Mouse (Mus musculus) embryonic facial prominence, embryonic 10.5 days (tissue): Measurements from ENCODE around the gene Zfp768. TPM values are rescaled to one million over a fixed set of nuclear protein-coding genes. Genes with fewer than 3 reads are reported as not detected.
A peak's percentile ranks its signal among the peaks of the same experiment; 100 is the strongest.
"Not testable (repeated sequence)": the region's sequence is repeated elsewhere in the genome, so short reads cannot be mapped to it uniquely, and the experiment has no call there.

Source experiments
- DNase-seq: peaks from one replicate; pipeline ENCODE4 v3.0.0-alpha.2; 2017; ENCODE audit warnings: low spot score
- H3K27ac ChIP-seq: fragments of 300-500 bp; sonication (generic); replicated peaks from 2 replicates; pipeline ENCODE4 v1.5.1; 2016; ENCODE audit warnings: mild to moderate bottlenecking
- H3K27me3 ChIP-seq: fragments of 300-500 bp; sonication (generic); replicated peaks from 2 replicates; pipeline ENCODE4 v1.6.1; 2016; ENCODE audit warnings: low read depth, mild to moderate bottlenecking; ENCODE audit not compliant: poor library complexity, severe bottlenecking
- H3K36me3 ChIP-seq: fragments of 300-500 bp; sonication (generic); replicated peaks from 2 replicates; pipeline ENCODE4 v1.6.1; 2016; ENCODE audit warnings: mild to moderate bottlenecking, moderate library complexity
- H3K4me1 ChIP-seq: fragments of 300-500 bp; sonication (generic); 2 replicates; pipeline ENCODE4 v1.6.1; 2016
- H3K4me3 ChIP-seq: fragments of 300-500 bp; sonication (generic); 2 replicates; pipeline ENCODE4 v1.5.1; 2016; ENCODE audit warnings: mild to moderate bottlenecking, moderate library complexity
- H3K9me3 ChIP-seq: fragments of 300-500 bp; sonication (generic); 2 replicates; pipeline ENCODE4 v1.6.1; 2016; ENCODE audit warnings: mild to moderate bottlenecking
- WGBS: fragments of 180-500 bp; shearing (Covaris S2); methylation state at CpG from one replicate; pipeline ENCODE4 v1.1.7; 2016; 5-methylcytosine and 5-hydroxymethylcytosine counted together
- polyA plus RNA-seq: library from polyadenylated mRNA; unstranded; fragments of >200 nt; fragmentation: Nextera tagmentation; extraction: Ambion mirVana; gene quantifications from 2 replicates; pipeline ENCODE4 v1.2.1, GENCODE M21; 2016

Gene Zfp768
- 19.7 and 20.9 TPM in 2 replicates for polyA plus RNA-seq

GRCm38 (mm10) chr7:127345512-127346325 is at the start of gene Zfp768:
Gene Zfp768, minus strand, starts transcription at chr7:127345589.
- peak; percentile 97 for DNase-seq
- peak within 1 kb of the TSS; percentile 98 for H3K27ac ChIP-seq
- no peaks in the 10 kb centered on the region for H3K27me3 ChIP-seq
- peaks cover 41% of the 10 kb centered on the region for H3K4me1 ChIP-seq
- peak within 1 kb of the TSS; percentile 94 for H3K4me3 ChIP-seq
- H3K9me3 ChIP-seq: no peaks in the 10 kb centered on the region
- WGBS: under 1% methylated on average over 76 of the region's 76 CpGs
- peaks cover 37% of the 10 kb centered on the region for H3K36me3 ChIP-seq

- 37% methylated on average over 7 of the region's 7 CpGs for WGBS
- H3K4me3 ChIP-seq: peak overlapping the region; percentile 80
- peaks cover 19% of the 10 kb centered on the region for H3K4me1 ChIP-seq
- H3K27ac ChIP-seq: peak overlapping the region; percentile 91
- peaks cover 21% of the 10 kb centered on the region for H3K36me3 ChIP-seq
- H3K27me3 ChIP-seq: no peaks in the 10 kb centered on the region
- no peaks in the 10 kb centered on the region for H3K9me3 ChIP-seq
- no peak for DNase-seq
These were observed 48.5 kb upstream of the Zfp768 start for GRCm38 (mm10) chr7:127393944-127394333.

- Histone ChIP-seq H3K27ac (peak within 1 kb of the TSS; percentile 91), H3K9me3 (no peaks in the 10 kb centered on the region), H3K4me1 (peaks cover 19% of the 10 kb centered on the region), H3K4me3 (peak within 1 kb of the TSS; percentile 80), H3K27me3 (no peaks in the 10 kb centered on the region), H3K36me3 (peaks cover 21% of the 10 kb centered on the region)
- DNase-seq: peak; percentile 95
- WGBS: 1% methylated on average over 45 of the region's 45 CpGs
These were observed 48.0 kb upstream of the Zfp768 start, which contains the start of gene E430018J23Rik for GRCm38 (mm10) chr7:127393157-127393943. Gene E430018J23Rik, minus strand, starts transcription at chr7:127393629.

- Histone ChIP-seq H3K4me3 (peak overlapping the region; percentile 80), H3K27me3 (no peaks in the 10 kb centered on the region), H3K36me3 (peaks cover 21% of the 10 kb centered on the region), H3K9me3 (no peaks in the 10 kb centered on the region), H3K27ac (no peak overlapping the region; the same call in 1 of the 2 replicates), H3K4me1 (peaks cover 19% of the 10 kb centered on the region)
- 84% methylated on average over 8 of the region's 8 CpGs for WGBS
- no peak for DNase-seq
These were observed 46.9 kb upstream of the Zfp768 start for GRCm38 (mm10) chr7:127392251-127392824.

GRCm38 (mm10) chr7:127391538-127391937 is 46.1 kb upstream of the Zfp768 start:
- no peak for DNase-seq

GRCm38 (mm10) chr7:127390306-127390705 is 44.9 kb upstream of the Zfp768 start:
- H3K27me3 ChIP-seq: no peaks in the 10 kb centered on the region
- WGBS: 78% methylated on average over 7 of the region's 7 CpGs
- H3K4me3 ChIP-seq: no peak overlapping the region; the same call in 1 of the 2 replicates
- no peak for DNase-seq
- H3K4me1 ChIP-seq: peaks cover 25% of the 10 kb centered on the region
- H3K36me3 ChIP-seq: peaks cover 25% of the 10 kb centered on the region
- peaks cover 4% of the 10 kb centered on the region for H3K9me3 ChIP-seq
- H3K27ac ChIP-seq: no peak overlapping the region

More at GRCm38 (mm10) chr7:127391538-127391937, 46.1 kb upstream of the Zfp768 start:
- Histone ChIP-seq H3K27me3 (no peaks in the 10 kb centered on the region), H3K27ac (no peak overlapping the region), H3K4me1 (peaks cover 22% of the 10 kb centered on the region), H3K36me3 (peaks cover 21% of the 10 kb centered on the region), H3K9me3 (no peaks in the 10 kb centered on the region), H3K4me3 (0 out of 2 replicates have a peak overlapping the region, but pooled peaks have one; percentile 4)
- WGBS: 96% methylated on average over 16 of the region's 16 CpGs

GRCm38 (mm10) chr7:127388201-127388600 is 42.8 kb upstream of the Zfp768 start:
- DNase-seq, H3K27me3 ChIP-seq, H3K4me3 ChIP-seq, H3K27ac ChIP-seq: not testable (repeated sequence)
- peaks cover 17% of the 10 kb centered on the region for H3K4me1 ChIP-seq
- H3K9me3 ChIP-seq: peaks cover 13% of the 10 kb centered on the region
- peaks cover 46% of the 10 kb centered on the region for H3K36me3 ChIP-seq

- Histone ChIP-seq H3K27ac (peak within 1 kb of the TSS; percentile 78), H3K4me1 (peaks cover 7% of the 10 kb centered on the region)
- WGBS: 15% methylated on average over 38 of the region's 38 CpGs
These were observed 41.4 kb upstream of the Zfp768 start, which contains the start of gene 9130019O22Rik for GRCm38 (mm10) chr7:127386641-127387392. Gene 9130019O22Rik, minus strand, starts transcription at chr7:127387166.

GRCm38 (mm10) chr7:127385560-127385959 is 40.2 kb upstream of the Zfp768 start:
- not testable (repeated sequence) for DNase-seq, H3K27ac ChIP-seq, H3K4me3 ChIP-seq, H3K27me3 ChIP-seq, H3K4me1 ChIP-seq
- peaks cover 19% of the 10 kb centered on the region for H3K9me3 ChIP-seq
- H3K36me3 ChIP-seq: peaks cover 38% of the 10 kb centered on the region
- 91% methylated on average over 4 of the region's 4 CpGs for WGBS

More at GRCm38 (mm10) chr7:127386641-127387392, 41.4 kb upstream of the Zfp768 start, which contains the start of gene 9130019O22Rik:
- Histone ChIP-seq H3K4me3 (peak within 1 kb of the TSS; percentile 67), H3K36me3 (peaks cover 49% of the 10 kb centered on the region), H3K9me3 (peaks cover 19% of the 10 kb centered on the region), H3K27me3 (no peaks in the 10 kb centered on the region)
- DNase-seq: peak; percentile 80

GRCm38 (mm10) chr7:127378310-127378921 is 33.0 kb upstream of the Zfp768 start:
- no peaks in the 10 kb centered on the region for H3K27me3 ChIP-seq
- no peak overlapping the region for H3K4me3 ChIP-seq
- H3K9me3 ChIP-seq: peaks cover 13% of the 10 kb centered on the region
- H3K27ac ChIP-seq: no peak overlapping the region
- WGBS: 76% methylated on average over 6 of the region's 6 CpGs
- peaks cover 24% of the 10 kb centered on the region for H3K36me3 ChIP-seq
- no peak for DNase-seq
- H3K4me1 ChIP-seq: peaks cover 9% of the 10 kb centered on the region
